Mouse (Mus musculus) embryo, embryonic 11 days (tissue): ENCODE measurements around the gene Cyba.
A peak's percentile ranks its signal among the peaks of the same experiment; 100 is the strongest.

Experiments
- DNase-seq: peaks from one replicate; pipeline ENCODE4 v3.0.0-alpha.2; 2015

Cyba gene

DNA sequence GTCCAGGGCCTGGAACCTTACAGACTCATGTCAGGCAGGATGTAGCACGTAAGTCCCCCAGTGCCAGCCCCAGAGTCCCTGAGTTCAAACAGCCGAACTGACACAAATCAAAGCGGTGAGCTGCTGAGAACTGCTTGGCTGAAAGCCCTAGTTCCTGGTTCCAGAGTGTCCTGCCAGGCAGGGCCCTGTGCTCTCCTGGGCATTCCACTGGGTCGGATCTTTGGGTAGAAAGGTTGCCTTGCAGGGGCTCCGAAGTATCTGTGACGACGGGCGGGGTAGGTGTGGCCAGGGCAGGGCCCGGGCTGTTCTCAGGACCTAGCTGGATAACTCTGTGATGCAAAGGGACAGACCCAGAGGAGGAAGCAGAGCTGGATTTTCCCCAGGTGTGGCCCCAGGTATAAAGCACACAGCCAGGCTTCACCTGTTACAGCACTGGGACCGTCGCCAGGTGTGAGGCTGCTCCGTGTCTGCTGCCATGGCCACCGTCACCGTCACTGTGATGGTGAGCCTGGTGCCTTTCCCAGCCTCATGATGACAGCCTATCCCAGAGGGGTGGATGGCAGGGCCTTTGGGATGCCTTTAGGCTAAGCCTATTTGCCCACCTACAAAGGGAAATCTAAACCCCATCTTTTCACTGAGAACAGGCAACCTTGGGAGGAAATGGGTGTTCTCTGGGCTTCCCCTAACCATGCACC, 11.2 kb downstream of the Cyba start, which contains the start of gene Il17c:
Il17c (plus strand) TSS at position 645 of the 695 bp plus-strand sequence.
- DNase-seq = no peak

- no peak for DNase-seq
Measured at GRCm38 (mm10) chr8:122419881-122420555, 12.7 kb downstream of the Cyba start.

DNA sequence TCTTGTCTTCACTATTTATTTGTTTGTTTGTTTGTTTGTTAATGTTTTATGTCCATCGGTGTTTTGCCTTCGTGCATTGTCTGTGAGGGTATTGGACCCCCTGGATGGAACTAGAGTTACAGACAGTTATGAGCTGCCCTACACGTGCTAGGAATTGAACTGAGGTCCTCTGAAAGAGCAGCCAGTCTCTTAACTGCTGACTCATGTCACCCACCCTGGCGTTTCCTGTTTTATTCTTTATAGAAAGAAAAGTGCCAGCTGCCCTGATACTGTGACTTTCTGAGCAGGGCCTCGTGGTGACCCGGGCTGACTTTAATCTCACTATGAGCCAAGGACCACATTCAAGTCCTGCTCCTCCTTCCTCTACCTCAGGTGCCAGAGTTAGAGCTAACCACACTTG, 17.2 kb downstream of the Cyba start:
- DNase-seq = no peak

DNA sequence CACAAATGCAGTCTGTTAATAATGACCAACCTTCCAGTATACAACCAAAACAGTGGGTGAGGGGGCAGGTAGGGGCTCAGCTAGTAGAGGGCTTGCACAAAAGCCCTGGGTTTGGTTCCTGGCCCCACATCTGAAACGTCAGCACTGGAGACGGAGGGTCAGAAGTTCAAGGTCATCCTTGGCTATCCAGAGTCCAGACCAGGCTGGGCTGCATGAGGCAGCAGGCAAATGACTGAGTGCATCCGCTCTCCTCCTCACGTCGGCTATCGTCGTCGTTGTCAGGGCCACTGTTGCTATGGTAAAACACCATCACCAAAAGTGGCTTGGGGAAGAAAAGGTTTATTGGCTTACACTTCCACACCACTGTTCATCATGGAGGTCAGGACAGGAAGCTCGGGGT, 18.4 kb downstream of the Cyba start:
- no peak for DNase-seq

GRCm38 (mm10) chr8:122407678-122408077, 25.1 kb downstream of the Cyba start:
- no peak for DNase-seq

GRCm38 (mm10) chr8:122405146-122405805, 27.5 kb downstream of the Cyba start:
- DNase-seq = no peak

DNA sequence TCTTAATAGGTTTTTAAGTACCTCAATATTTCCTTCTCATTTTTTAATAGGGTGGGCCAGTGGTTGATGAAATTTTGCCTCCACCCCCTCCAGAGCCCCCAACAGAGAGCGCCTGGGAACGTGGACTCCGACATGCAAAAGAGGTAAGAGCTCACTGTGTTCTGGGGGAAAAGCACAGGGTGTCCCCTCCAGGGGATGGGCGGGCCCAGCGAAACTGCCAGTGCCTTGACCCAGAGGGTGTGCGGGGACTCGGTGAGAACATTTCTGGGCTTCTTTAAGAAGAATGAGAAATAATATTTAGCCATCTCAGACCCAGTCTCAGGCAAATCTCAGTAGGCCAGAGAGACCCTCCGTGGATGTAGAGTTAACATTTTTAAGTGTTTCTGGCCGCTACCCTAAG, 34.5 kb downstream of the Cyba start:
- DNase-seq = no peak

- no peak for DNase-seq
Measured at GRCm38 (mm10) chr8:122395291-122395690, 37.4 kb downstream of the Cyba start.

DNA sequence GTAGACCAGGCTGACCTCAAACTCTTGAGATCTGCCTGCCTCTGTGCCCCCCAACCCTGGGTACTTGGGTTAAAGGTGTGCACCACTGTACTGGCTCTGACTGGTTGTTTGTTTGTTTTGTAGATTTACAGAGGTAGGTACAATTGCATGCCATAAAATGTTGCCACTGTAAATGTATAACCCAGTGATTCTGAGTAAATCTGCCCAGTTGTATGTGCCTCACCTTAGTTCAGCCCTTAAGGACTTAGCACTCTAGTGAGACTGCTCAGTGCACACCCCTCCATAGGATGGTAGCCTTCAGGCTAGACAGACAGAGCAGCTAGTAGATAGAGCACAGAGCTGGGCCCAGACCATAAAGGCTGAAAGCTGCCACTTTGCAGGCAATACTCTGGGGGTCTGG, 39.0 kb downstream of the Cyba start:
- no peak for DNase-seq

GRCm38 (mm10) chr8:122390758-122391157, 42.0 kb downstream of the Cyba start:
- DNase-seq = no peak

DNA sequence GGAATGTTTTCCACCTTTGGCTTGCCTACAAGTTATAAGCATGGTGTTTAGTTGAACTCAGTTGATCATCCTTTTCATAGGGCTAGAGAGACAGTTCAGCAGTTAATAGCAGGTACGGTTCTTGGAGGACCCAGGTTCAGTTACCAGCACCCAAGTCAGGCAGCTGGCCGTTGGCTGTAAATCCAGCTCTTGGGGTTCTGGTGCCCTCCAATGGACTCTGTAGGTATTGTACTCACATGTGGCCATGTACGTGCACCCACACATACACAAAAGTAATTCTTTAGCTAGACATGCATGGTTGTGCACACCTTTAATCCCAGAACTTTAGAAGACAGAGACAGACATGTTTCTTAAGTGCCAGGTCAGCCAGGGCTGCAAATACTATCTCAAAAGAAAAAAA, 43.4 kb downstream of the Cyba start:
- DNase-seq = no peak

DNA sequence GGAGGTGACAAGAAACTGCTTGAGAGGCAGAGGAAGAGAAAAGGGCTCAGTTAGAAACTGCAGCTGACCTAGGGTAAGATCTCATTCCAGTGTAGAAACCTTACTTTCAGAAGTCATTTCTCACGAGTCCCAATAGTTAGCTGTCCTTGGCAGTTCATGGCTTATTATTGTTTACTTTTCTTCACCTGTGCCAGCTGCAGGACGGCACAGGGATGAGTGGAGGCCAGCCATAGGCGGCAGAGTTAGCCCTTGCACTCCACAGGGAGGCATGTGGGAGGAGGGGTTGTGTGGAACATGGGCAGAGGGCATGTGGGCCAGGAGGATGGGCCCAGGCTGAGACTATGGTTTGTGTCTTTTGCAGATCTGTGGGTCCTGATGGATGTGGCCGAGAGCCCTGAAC, 49.7 kb downstream of the Cyba start:
- no peak for DNase-seq

GRCm38 (mm10) chr8:122376365-122377231, 56.1 kb downstream of the Cyba start, which contains the start of gene Zc3h18:
TSS of gene Zc3h18 (plus strand) at chr8:122376609.
- peak; percentile 100 for DNase-seq

DNA sequence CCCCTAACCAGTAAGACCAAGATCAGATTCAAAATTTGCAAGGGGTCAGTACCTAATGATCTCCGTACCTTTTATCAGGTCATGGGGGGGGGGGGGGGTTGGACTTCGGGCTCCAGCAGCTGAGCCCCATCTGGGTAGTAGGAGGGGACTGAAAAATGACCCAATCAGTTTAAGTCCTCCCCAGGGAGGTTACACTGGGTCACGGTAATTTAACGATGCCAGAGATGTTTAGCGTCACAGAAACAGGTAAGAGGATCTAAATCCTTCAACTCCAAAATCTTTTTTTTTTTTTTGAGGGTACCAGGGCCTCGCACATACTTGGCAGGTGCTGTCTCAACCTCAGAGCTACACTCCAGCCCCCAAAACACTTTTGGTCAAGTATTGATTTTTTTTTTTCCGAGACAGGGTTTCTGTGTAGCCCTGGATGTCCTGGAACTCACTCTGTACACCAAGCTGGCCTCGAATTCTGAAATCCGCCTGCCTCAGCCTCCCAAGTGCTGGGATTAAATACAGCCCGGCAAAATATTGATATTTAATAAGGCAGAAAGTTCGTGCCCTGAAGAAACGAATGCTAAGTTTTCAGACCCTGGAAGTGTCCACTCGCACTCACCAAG, 56.9 kb downstream of the Cyba start:
- DNase-seq = no peak

- DNase-seq = no peak
Measured at GRCm38 (mm10) chr8:122375320-122375719, 57.4 kb downstream of the Cyba start.
